In genomic region chr2:25686941-25687340, GRCm38 (mm10) we compare ENCODE assay signal across 1 mouse cellular context.
TF ChIP-seq lines count a peak whose summit lies in the region.

No protein-coding gene starts in this region.

TF ChIP-seq in CH12.LX, 34 proteins besides CTCF, POLR2A, EP300 and RAD21 (continued from another document):
- TF ChIP-seq CHD2 (IDR thresholded peaks at IDR 0.05; ENCODE audit: low read length) (no peak), ZC3H11A (IDR thresholded peaks at IDR 0.05; ENCODE audit: low read depth, low read length) (no peak), IRF4 (IDR thresholded peaks at IDR 0.05; ENCODE audit: low read depth, low read length) (no peak), ZNF384 (IDR thresholded peaks at IDR 0.05; ENCODE audit: low read depth, low read length) (no peak), NELFE (IDR thresholded peaks at IDR 0.05; ENCODE audit: low read depth, low read length) (no peak), MEF2A (IDR thresholded peaks at IDR 0.05; ENCODE audit: borderline replicate concordance, low read depth, low read length) (no peak), MAFK (IDR thresholded peaks at IDR 0.05; ENCODE audit: insufficient replicate concordance, low read length) (no peak)
